Mouse (Mus musculus): ENCODE measurements around the gene Farp1.

Farp1 gene

DNA sequence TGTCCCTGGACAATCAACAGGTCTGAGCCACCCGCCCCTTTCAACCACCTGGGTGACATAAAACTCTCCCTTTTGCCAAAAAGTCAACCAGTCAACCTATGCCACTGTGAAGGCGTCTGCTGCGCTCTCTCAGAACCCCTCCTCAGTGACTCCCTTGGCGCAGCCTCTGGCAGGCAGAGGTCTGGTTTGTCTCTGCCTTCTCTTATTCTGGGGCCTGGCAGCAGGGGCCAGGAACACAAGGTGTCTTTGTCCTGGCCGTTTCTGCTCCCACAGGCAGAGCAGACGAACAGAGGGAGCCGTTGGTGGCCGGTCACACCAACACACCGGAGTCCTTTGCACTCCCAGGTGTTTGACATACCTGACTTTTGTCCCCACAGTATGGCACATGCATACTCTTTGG is 57.5 kb downstream of the Farp1 start:
- ChIA-PET POLR2A (interaction anchor here in 1 of 4 experiments (0.5 to 1.0 kb wide), 2 partner anchors 12 to 22 kb away, joined by 4 read pairs; no protein-coding TSS in a partner anchor), CTCF (no interaction called here)

DNA sequence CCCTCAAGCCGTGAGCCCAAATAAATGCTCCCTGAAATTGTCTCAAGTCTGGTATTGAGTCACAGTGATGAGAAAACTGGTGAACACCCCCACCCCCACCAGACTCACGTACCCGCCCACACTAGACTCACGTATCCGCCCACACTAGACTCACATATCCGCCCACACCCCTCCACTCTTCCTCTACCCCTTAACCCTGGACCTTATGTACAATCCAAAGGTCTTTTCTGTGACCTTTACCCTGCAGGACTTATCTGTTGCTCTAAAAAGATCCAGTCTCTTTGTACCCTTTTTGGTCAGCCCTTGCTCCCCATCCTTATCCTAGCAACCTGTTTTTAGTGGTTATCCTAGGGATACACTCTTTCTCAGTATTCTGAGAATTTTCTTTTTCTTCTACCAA is 58.9 kb downstream of the Farp1 start:
- ChIA-PET CTCF (no interaction called here), POLR2A (interaction anchor here in 1 of 4 experiments (1.3 kb wide), 1 partner anchor 14 kb away, joined by 4 read pairs; no protein-coding TSS in a partner anchor)

DNA sequence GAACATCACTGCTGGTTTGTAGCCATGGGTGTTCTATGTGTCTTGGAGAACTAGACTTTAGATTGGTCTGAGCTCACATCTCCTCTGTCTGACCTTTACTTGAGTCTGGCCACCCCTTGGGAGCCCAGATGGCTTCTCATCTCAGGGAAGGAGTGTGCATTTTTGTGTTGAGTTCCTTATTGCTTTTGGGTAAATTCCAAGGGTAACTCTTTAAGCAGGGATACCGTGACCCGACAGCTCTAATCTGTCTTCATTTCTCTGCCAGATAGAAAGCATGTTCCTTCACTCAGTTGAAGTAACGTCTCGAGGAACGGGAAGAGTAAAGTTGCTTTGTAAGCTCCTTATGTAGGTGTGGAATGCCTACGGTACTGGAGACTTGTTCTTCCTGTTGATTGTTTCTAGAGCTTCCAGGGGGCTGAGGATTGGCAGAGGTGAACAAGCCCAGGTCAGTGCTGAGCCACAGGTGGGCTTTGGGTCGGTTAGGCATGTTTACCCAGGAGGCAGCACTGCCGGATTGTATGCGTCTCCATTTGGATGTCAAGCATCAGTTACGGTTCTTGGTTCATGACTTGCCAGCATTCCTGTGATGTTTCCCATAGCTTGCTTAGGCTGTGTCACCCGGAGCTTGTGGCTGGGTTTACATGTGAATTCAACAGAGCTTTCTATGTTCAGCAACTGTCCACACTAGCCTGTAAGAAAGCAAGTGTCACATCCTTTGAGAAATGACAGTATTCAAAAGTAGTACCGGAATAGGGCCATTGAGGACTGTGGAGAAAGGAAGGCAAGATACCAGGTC is 62.8 kb downstream of the Farp1 start:
- POLR2A ChIA-PET = interaction anchor here in 2 of 4 experiments (0.8 to 1.9 kb wide), 4 partner anchors 8 to 62 kb away, joined by 3 to 7 read pairs (median 4); partner anchors contain the start of gene Farp1 (in 1 of the 2)
- CTCF ChIA-PET = interaction anchor here in 1 of 4 experiments (0.5 kb wide), 2 partner anchors 53 to 62 kb away, joined by 3 to 4 read pairs; no protein-coding TSS in a partner anchor

DNA sequence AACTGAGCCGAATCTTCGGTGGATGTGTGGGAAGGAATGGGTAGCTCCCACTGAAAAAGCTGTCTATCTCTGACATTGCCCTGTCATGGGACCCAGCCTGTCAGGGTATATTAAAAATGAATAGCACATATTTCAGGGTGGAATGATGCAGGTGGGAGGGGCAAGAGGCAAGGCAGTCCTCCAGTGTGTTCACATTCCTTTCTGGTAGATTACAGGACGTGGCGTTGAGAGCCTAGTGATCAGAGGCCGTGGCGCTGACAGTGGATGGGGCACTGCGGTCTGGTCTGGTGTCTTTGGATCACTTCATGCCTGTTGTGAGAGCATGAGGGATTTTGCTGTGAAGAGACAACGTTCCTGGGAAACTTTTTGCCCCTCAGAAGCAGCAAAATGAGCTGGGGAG is 64.1 kb downstream of the Farp1 start:
- POLR2A ChIA-PET = interaction anchor here in 1 of 4 experiments (1.6 kb wide), 1 partner anchor 12 kb away, joined by 4 read pairs; no protein-coding TSS in a partner anchor
- CTCF ChIA-PET = no interaction called here

DNA sequence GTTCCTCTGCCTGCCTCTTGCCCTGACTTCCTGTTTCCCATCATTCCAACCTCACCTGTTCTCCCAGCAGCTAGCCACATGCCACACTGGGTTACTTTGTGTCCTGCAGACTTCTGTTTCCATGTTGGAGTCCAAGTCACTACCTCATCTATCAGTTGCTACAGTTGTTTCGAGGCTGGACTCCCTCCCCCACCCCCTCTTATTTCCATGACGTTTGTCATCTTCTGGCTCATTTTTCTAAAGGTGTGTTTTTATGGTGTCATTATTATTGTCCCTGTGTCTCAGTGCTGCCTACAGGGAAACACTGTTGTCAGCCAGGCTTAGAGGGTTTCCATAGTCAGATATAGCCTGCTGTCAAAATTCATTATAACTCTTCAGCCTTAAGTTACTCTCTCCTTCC is 64.9 kb downstream of the Farp1 start:
- ChIA-PET POLR2A (no interaction called here), CTCF (no interaction called here)

DNA sequence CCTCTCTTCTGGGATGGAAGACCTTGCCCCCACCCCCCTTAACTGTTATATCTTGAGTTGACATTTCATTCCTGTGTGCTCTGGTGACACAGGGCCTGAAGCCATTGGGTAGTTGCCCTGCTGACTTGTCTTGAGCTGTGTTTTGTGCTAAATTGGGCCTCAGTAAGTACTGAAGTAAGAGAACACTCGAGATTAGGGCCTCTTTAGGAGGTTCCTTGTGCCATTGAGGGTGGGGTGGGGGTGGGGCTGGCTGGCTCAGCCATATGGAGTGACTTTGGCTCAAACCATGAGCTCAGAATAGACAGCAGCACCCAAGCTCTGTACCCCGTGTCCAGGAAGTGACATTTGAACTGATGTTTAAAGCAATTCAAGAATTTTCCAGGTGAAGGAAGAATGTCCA is 65.8 kb downstream of the Farp1 start:
- POLR2A ChIA-PET = interaction anchor here in 1 of 4 experiments (0.9 kb wide), 1 partner anchor 734 kb away, joined by 6 read pairs; no protein-coding TSS in a partner anchor
- CTCF ChIA-PET = no interaction called here

DNA sequence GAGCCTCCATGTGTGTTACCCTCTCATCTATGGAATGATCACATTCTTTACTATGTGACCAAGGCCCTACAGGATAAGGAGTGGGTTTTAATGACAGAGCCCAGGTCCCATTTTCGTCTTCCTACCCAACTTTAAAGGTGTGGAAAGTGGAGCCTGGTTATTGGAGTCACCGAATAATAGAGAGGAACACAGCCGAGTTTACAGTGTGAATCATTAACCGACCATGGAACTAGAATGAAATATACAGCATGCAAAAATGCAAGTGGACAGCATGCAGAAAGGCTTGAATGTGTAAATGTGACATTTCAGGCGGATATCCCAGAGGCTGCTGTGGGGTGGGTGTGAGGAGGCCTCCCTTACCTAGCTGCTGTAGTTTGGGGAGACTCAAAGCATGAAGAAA is 66.5 kb downstream of the Farp1 start:
- ChIA-PET CTCF (no interaction called here), POLR2A (interaction anchor here in 1 of 4 experiments (2.4 kb wide), 1 partner anchor 11 kb away, joined by 8 read pairs; no protein-coding TSS in a partner anchor)

DNA sequence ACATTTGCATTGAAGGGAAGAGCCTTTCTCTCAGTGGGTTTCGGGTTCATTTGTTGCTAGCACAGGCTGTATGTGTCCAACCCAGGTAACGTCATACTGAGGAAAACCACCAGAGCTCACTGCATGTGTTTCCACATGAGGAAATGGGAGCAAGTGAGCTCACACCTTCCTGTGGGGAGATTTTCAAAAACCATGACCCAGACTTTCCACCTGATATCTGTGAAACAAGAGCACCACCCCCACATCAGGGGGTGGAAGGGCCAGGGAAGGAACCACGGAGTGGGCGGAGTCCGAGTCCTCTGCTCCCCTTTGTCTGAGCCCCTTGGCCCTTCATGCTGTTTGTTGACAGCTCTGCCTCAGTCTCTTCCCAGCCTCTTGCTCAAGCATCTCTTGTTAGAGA is 67.6 kb downstream of the Farp1 start:
- ChIA-PET CTCF (interaction anchor here in 1 of 4 experiments (0.6 kb wide), 1 partner anchor 32 kb away, joined by 4 read pairs; no protein-coding TSS in a partner anchor), POLR2A (interaction anchor here in 1 of 4 experiments (0.6 to 2.4 kb wide), 3 partner anchors 10 to 157 kb away, joined by 3 to 8 read pairs (median 3); no protein-coding TSS in a partner anchor)

DNA sequence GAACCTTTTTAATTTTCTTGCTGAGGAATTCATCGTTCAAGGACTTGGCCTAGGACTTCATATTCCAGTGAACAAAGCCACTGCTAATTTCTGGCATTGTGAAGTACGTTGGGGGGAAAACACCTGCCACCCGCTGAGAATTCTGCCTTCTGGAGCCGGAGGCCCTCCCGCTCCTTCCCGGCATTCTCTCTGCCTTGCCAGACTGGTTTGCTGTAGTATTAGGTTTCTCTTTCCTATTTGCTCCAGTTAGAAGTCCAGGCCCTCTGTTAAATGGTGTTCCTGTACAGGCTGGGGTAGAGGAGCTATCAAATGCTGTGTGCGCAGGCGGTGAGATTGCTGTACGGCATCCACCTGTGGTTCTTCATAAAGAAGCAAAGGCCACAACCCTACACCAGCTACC is 68.5 kb downstream of the Farp1 start:
- ChIA-PET CTCF (interaction anchor here in 1 of 4 experiments (0.6 kb wide), 1 partner anchor 41 kb away, joined by 3 read pairs; no protein-coding TSS in a partner anchor), POLR2A (interaction anchor here in 1 of 4 experiments (1.4 to 2.4 kb wide), 2 partner anchors 9 to 13 kb away, joined by 3 to 8 read pairs; no protein-coding TSS in a partner anchor)

DNA sequence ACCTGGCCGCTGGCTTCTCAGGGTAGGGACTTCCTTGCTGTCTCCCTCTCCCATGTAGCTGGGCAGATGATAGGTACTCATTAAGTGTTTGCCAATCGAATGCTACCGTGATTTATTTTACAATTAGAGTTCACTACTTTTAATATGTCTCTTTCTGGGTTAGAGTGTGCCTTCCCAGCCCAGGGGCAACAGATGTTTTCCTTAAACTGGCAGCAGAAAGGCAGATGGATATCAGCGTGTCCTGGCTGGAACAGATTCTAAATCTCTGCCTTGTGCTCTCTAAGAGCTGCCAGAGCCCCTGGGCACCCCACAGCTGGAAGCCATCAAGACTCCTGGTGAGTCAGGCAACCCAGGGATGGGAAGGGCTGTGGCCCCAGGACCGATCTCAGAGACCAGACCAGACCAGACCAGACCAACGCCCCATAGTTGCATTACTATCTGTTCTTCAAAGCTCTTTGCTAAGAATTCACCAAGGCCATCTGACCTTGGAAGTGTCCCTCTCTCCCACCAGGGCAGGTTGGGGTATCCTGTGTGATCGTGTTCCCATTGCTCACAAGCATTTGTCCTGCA is 69.8 kb downstream of the Farp1 start:
- ChIA-PET POLR2A (interaction anchor here in 3 of 4 experiments (0.5 to 2.3 kb wide), 4 partner anchors 34 to 503 kb away, joined by 3 to 9 read pairs (median 4); no protein-coding TSS in a partner anchor), CTCF (interaction anchor here in 1 of 4 experiments (0.6 to 1.4 kb wide), 2 partner anchors 110 to 273 kb away, joined by 3 to 5 read pairs; no protein-coding TSS in a partner anchor)

DNA sequence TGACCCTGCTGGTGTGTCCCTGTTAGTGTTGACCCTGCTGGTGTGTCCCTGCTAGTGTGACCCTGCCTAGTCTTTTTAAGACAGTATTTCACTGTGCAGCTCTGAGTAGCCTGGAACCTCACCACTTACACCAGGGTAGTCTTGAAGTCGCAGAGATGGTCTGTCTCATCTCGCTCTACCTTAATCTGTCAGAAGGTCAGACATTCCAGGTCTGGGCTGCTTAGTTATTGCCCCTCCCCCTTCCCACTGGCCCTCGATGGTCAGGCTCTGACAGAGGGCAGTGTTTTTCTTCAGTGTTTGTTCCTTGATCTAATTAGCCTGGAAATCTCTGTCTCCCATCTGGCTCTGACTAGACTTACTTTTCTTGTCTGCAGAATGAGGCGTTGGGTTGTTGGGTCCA is 71.9 kb downstream of the Farp1 start:
- ChIA-PET POLR2A (interaction anchor here in 2 of 4 experiments (1.2 to 2.3 kb wide), 3 partner anchors 10 to 45 kb away, joined by 3 to 9 read pairs (median 7); no protein-coding TSS in a partner anchor), CTCF (no interaction called here)

DNA sequence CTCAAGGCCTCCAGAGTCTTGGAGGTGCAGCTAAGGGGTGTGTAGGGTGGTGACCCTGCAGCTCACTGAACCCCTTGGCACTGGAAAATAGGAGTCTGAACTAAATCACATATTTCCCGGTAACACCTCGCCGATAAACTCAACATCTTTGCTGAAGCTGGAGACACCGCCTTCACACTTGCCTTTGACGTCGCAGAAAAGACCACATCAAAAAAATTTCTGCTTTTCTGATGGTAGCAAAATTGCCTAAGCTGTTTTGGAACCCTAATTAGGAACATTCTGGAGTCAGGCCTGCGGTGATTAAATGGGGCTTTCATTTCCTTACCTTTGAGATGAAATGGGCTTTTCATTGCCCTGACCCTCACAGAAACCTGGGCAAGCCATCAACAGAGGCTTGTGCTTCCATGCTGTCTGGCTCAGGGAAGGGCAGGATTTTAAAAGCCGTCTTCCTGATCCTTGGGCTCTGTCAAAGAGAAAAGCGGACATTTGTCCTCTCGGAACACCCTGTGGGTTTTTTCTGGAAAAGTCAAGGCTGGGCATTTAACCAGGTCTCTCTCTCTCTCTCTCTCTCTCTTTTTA is 72.8 kb downstream of the Farp1 start:
- ChIA-PET POLR2A (no interaction called here), CTCF (interaction anchor here in 1 of 4 experiments (0.5 kb wide), 1 partner anchor 752 kb away, joined by 3 read pairs; no protein-coding TSS in a partner anchor)

DNA sequence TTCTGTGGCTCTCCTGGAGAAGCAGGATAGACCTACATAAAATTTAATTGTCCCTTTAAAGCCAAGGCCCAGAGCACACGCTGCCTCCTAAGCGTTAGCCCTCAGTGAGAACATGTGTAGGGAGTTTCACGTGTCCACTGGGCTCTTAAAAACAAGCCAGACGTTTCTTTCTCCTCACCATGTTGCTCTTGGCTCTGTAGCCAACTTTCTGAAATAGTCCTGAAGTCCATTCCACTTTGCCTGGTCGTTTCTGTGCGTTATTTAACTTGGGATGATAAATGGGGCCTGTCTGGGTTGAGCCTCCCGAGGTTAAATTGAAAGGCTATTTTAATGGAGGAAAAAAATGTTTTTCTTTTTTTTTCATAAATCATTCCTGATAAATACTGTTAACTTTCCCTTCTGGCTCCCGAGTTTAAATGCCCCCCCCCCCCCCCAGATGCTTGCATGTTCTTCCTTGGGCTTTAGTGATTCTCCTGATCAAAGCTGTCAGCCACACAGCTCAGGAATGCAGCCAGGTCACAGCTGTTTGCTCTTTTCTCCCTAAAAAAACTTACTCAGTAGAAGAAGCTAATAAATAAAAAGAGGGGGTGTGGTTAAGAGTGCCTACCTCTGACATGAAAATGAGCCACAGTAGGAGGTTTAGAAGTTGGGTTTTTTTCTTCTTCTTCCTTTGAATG is 73.6 kb downstream of the Farp1 start:
- POLR2A ChIA-PET = interaction anchor here in 2 of 4 experiments (0.5 to 0.6 kb wide), 4 partner anchors 20 to 283 kb away, joined by 3 read pairs; no protein-coding TSS in a partner anchor
- CTCF ChIA-PET = no interaction called here

DNA sequence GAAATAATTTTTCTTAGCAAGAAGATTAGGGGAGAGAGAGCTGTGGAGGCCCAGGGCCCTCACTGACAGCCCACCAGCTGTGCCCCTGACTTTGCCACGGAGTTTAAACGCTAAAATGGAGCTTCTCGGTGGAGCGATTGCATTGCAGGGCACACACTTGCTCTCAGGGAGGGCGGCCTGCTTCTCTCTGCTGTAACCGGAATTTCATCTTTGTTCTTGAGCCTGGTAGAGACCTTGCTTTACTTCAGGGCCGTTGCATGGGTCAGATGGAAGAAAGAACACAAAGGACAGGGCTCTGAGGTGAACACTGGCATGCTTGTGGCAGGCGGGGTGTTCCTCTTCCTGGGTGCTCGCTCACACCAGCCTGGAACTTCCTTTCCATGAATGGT is 74.1 kb downstream of the Farp1 start:
- POLR2A ChIA-PET = interaction anchor here in 2 of 4 experiments (0.5 to 0.6 kb wide), 3 partner anchors 20 to 284 kb away, joined by 3 read pairs; no protein-coding TSS in a partner anchor
- CTCF ChIA-PET = no interaction called here

DNA sequence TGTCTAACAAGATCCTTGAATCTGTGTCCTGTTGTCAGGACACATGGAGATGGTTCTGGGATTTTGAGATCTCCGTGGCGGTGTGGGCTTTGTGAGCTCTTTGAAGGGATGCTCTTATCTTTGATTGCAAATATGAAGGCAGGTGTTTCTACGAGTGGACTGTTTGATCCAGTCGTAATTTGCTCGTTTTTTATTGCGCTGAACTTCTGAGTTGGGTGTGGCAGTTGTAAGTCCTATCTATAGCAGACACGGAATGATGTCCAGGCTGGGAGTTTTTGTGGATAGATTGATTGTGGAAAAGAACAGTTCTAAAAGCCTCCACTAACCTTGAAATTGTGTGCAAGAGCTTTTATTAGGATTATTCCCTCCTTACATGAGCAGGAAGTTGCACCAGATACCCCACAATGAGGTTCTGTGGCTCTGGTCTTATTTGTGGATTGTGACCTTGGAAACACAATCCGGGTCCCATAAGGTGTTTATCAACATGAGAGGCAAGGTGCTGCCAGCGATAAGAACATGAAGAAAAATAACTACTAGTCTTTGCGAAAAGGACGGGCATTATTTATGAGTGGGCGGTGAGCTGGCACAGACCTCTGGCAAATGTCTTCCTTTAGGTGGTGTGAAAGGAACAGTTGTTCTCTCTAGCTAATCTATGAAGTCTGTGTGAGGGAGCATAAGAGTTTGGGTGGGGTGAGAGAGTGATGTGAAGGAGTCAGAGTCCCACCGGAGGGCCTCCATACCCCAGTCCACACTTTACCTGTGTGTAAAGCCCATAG is 75.7 kb downstream of the Farp1 start:
- POLR2A ChIA-PET = interaction anchor here in 1 of 4 experiments (1.0 to 1.8 kb wide), 3 partner anchors 12 to 109 kb away, joined by 3 to 4 read pairs (median 3); no protein-coding TSS in a partner anchor
- CTCF ChIA-PET = interaction anchor here in 1 of 4 experiments (0.8 kb wide), 1 partner anchor 49 kb away, joined by 3 read pairs; no protein-coding TSS in a partner anchor

DNA sequence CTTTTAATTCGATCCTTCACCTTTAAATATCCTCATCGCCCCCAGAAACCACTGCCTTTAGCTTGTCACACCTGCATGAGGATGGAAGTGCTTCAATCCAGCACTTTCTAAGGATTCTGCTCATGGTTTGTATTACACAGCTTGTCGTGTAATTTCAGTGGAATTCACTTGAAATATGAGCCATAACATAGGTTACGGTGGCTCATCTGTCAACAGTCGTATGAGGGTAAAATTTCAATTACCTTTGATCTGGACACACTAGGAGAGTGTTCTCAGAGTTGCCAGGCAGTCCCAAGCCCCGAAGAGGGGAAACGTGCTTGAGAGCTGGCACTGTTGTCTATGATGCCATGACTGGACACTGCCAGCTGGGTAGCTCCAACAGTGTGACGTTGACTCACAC is 77.1 kb downstream of the Farp1 start:
- ChIA-PET POLR2A (interaction anchor here in 2 of 4 experiments (0.5 to 2.2 kb wide), 4 partner anchors 10 to 120 kb away, joined by 3 to 8 read pairs (median 4); no protein-coding TSS in a partner anchor), CTCF (no interaction called here)

DNA sequence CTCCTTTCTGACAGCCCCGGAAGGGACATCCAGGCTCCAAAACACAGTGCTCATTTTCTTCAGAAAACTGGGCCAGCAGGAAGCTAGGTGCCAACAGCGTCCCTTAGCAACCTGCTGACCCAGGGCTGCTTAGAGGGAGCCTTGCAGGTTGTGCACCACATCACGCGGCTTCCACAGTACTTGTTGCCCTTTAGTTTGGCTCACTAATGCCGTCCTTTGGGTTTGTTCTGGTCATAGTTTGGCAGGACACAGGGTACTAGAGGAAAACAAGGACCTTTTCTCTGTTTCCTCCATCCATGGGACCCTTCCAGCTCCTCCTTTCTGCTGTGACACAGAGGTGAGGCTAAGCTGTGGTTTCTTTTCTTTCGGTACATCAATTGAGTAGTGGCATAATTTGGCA is 78.8 kb downstream of the Farp1 start:
- POLR2A ChIA-PET = no interaction called here
- CTCF ChIA-PET = no interaction called here

DNA sequence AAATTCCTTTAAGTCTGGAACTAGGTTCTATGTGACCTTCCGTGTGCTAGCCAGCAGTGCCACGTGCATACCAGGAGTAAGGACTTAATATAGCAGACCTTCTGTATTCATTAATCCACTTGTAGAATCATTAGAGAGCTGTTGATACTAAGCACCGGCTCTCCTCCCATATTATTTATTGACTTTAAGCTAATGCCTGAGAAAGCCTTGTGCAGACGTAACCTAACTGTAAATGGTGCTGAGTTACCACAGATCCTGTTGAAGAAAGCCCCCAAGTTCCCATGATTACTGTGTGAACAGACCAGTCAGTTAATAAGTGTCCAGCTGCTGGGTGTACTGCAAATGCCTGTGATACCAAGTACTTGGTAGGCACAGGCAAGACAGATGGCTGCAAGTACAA is 81.7 kb downstream of the Farp1 start:
- ChIA-PET CTCF (interaction anchor here in 1 of 4 experiments (0.5 kb wide), 1 partner anchor 749 kb away, joined by 7 read pairs; no protein-coding TSS in a partner anchor), POLR2A (interaction anchor here in 1 of 4 experiments (1.0 kb wide), 1 partner anchor 439 kb away, joined by 3 read pairs; no protein-coding TSS in a partner anchor)

Data from embryonic stem cell, embryonic (primary cell).